ENCODE assay signal across 8 mouse cellular contexts in genomic region chr12:108529214-108529613, GRCm38 (mm10). TPM values are rescaled to one million over a fixed set of nuclear protein-coding genes. Genes with fewer than 3 reads are reported as not detected.
DNase-seq lines count a peak whose midpoint lies in the region; ATAC-seq lines count a peak whose summit lies in the region.

No protein-coding gene starts in this region.

- no peaks in the 10 kb centered on the region for H3K4me1 ChIP-seq in hindbrain, embryonic 16.5 days (ENCODE audit: control insufficient read depth, insufficient read depth, low read depth, low read length)
- H3K4me1 ChIP-seq in liver, embryonic 13.5 days (replicated peaks), result no peaks in the 10 kb centered on the region

- ATAC-seq in hindbrain, embryonic 16.5 days, result peak; percentile 60; the same call in 1 of the 2 replicates
- no peak for ATAC-seq in liver, embryonic 13.5 days (ENCODE audit: low read depth)
- ATAC-seq in activated CD4-positive, CD25-positive, alpha-beta regulatory T cell, adult 4 months, result no peak

- peak; percentile 62 for DNase-seq in layer of hippocampus, adult 11-12 months (ENCODE audit: low spot score)
- no peak for DNase-seq in layer of hippocampus, adult 9-11 months
- peak; percentile 67 for DNase-seq in Muller cell, postnatal 12 days (ENCODE audit: inconsistent ontology term)
- DNase-seq in cerebellum, postnatal 4 days (ENCODE audit: low spot score in 2 of 2), result peak; percentile 43 to 47
- peak; percentile 17 for DNase-seq in liver, embryonic 13.5 days
- peak; percentile 72 for DNase-seq in right cerebral cortex, postnatal 4 days

- H3K4me3 ChIP-seq in hindbrain, embryonic 16.5 days (ENCODE audit: low read length), result no peak overlapping the region
- no peak overlapping the region for H3K4me3 ChIP-seq in liver, embryonic 13.5 days (replicated peaks)

- H3K9me3 ChIP-seq in hindbrain, embryonic 16.5 days (ENCODE audit: control insufficient read depth, low read length), result no peaks in the 10 kb centered on the region
- H3K9me3 ChIP-seq in liver, embryonic 13.5 days (replicated peaks), result no peaks in the 10 kb centered on the region

- WGBS in hindbrain, embryonic 16.5 days, result 51% methylated on average over 8 of the region's 8 CpGs
- 38% methylated on average over 8 of the region's 8 CpGs for WGBS in liver, embryonic 13.5 days (ENCODE audit: insufficient replicate concordance)

- H3K9ac ChIP-seq in hindbrain, embryonic 16.5 days (ENCODE audit: low read depth, low read length), result no peak overlapping the region
- H3K9ac ChIP-seq in liver, embryonic 13.5 days, result no peak overlapping the region

- H3K36me3 ChIP-seq in hindbrain, embryonic 16.5 days (ENCODE audit: control insufficient read depth, insufficient read depth, low read length), result peaks cover 13% of the 10 kb centered on the region
- H3K36me3 ChIP-seq in liver, embryonic 13.5 days, result no peaks in the 10 kb centered on the region

- no peak overlapping the region for H3K4me2 ChIP-seq in hindbrain, embryonic 16.5 days (ENCODE audit: low read length)
- H3K4me2 ChIP-seq in liver, embryonic 13.5 days, result no peak overlapping the region

- no peaks in the 10 kb centered on the region for H3K27me3 ChIP-seq in hindbrain, embryonic 16.5 days (replicated peaks; ENCODE audit: control insufficient read depth, insufficient read depth, low read length)
- H3K27me3 ChIP-seq in liver, embryonic 13.5 days, result no peaks in the 10 kb centered on the region

- H3K27ac ChIP-seq in hindbrain, embryonic 16.5 days (ENCODE audit: low read depth, low read length), result no peak overlapping the region
- no peak overlapping the region for H3K27ac ChIP-seq in liver, embryonic 13.5 days

RNA-seq across cellular contexts. Expression of gene Evl, which starts 25.3 kb away (rescaled TPM):
- polyA plus RNA-seq in hindbrain, embryonic 16.5 days (2015; fragmentation: Nextera tagmentation; extraction: Ambion mirVana), result 186 and 204 TPM in 2 replicates
- polyA plus RNA-seq in liver, embryonic 13.5 days (2015; fragmentation: Nextera tagmentation; extraction: Ambion mirVana), result 8.7 and 10.4 TPM in 2 replicates
- 100 to 1,000 TPM; 212 to 251 TPM for polyA plus RNA-seq in activated CD4-positive, CD25-positive, alpha-beta regulatory T cell, adult 4 months (2017; shearing (Covaris generic))

Comparison
In these comparisons a context has a peak if more than half of its experiments do, and no peak if none do; other contexts are left out.
1. RNA of gene Evl, which starts 25.3 kb away (polyA plus RNA-seq): 212 to 251 TPM in activated CD4-positive, CD25-positive, alpha-beta regulatory T cell, adult 4 months and 186 to 204 TPM in hindbrain, embryonic 16.5 days; 8.7 to 10.4 TPM in liver, embryonic 13.5 days; every median in the first group is over 10 times any median in the second.